Mouse (Mus musculus) common myeloid progenitor, adult 5-6 weeks (primary cell): Measurements from ENCODE around the gene Zbtb1. TPM values are rescaled to one million over a fixed set of nuclear protein-coding genes. Genes with fewer than 3 reads are reported as not detected.

Experiments used
- ATAC-seq: replicated peaks from 2 replicates; pipeline ENCODE4 v1.8.0; 2016; ENCODE audit warnings: low read depth, mild to moderate bottlenecking, moderate TSS enrichment, inconsistent platforms; ENCODE audit not compliant: poor library complexity, severe bottlenecking
- total RNA-seq: library from RNA; stranded (forward); fragments of 200-1000, 187-1606 nt; gene quantifications from 2 replicates; pipeline ENCODE4 v1.2.3, GENCODE M21; 2017

Zbtb1 gene
- total RNA-seq, 1 experiment from 2014 or later = 27.2 TPM

GRCm38 (mm10) chr12:76444862-76445261 is 74.8 kb downstream of the Zbtb1 start:
- ATAC-seq = no peak

GRCm38 (mm10) chr12:76446201-76446600 is 76.1 kb downstream of the Zbtb1 start:
- no peak for ATAC-seq

Other genes starting within 250 kb of the Zbtb1 start
- not detected in 2 replicates for gene Esr2, start 193.0 kb upstream of the Zbtb1 start, total RNA-seq
- 1.2 TPM in 1 of 2 replicates, not detected in the other for gene Tex21, start 123.5 kb upstream of the Zbtb1 start, total RNA-seq
- 213 and 248 TPM in 2 replicates for gene Mthfd1, start 115.0 kb upstream of the Zbtb1 start, total RNA-seq
- gene Akap5, start 45.4 kb upstream of the Zbtb1 start, total RNA-seq = 0.87 and 1.4 TPM in 2 replicates
- 18.7 and 33.0 TPM in 2 replicates for gene Zbtb25, start 664 bp upstream of the Zbtb1 start, total RNA-seq
- gene Hspa2, start 33.9 kb downstream of the Zbtb1 start, total RNA-seq = 12.2 and 13.5 TPM in 2 replicates
- 0.64 and 2.2 TPM in 2 replicates for gene Ppp1r36, start 47.3 kb downstream of the Zbtb1 start, total RNA-seq
- gene Plekhg3, start 160.6 kb downstream of the Zbtb1 start, total RNA-seq = 5.2 and 7.4 TPM in 2 replicates